Mouse (Mus musculus): ENCODE results near the gene Drap1. TPM values are rescaled to one million over a fixed set of nuclear protein-coding genes. Genes with fewer than 3 reads are reported as not detected.
"Not testable (repeated sequence)": the region's sequence is repeated elsewhere in the genome, so short reads cannot be mapped to it uniquely, and the experiment has no call there.

Drap1 gene
- total RNA-seq, 2 experiments from 2014 or later, result 278 to 311 TPM

DNA sequence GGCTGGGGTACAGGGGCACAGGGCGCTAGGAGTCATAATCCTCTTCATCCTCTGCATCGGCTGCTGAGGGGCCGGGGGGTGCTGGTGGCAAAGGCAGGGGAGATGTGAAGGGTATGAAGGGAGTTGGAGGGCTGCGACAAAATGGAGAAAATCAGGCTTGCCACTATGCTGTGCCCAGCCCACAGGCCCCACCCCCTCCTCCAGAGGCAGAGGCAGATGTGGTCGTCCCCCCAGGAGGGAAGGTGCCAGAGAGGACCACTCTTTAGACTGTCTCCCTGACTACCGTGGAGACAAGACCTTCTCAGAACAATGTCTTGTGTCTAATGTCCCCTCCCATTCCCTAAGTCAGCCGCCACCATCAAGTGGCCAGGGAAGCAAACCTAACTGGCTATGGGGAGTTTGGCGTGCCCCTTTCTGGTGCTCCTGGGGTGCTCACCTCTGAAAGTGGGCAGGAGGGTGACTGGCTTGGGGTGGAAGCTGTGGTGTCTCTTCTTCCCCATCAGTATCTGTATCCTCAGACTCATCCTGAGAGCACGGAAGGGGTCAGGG is 1.8 kb downstream of the Drap1 start:
- no peak for DNase-seq (ENCODE audit: extremely low spot score in 1 of 2, low spot score in 1 of 2)

DNA sequence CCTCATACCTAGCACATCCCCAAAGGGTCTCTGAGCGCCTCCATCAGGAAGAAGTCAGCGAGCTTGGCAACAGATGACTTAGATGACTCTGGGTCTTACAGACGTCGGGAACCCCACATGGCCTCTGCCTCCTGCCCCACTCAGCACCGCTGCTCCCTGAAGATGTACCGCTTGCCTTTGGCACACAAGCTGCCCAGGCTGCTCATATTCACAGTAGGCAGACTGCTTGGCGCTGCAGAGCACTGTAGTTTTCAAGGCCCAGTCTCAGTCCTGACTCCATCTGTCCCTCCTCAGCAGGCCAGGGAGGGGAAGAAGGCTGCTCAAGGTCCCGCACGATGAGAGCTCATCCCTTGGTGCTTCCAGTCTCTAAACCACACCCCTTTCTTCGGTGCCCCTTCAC is 2.5 kb downstream of the Drap1 start:
- no peak for DNase-seq (ENCODE audit: extremely low spot score in 1 of 2, low spot score in 1 of 2)

DNA sequence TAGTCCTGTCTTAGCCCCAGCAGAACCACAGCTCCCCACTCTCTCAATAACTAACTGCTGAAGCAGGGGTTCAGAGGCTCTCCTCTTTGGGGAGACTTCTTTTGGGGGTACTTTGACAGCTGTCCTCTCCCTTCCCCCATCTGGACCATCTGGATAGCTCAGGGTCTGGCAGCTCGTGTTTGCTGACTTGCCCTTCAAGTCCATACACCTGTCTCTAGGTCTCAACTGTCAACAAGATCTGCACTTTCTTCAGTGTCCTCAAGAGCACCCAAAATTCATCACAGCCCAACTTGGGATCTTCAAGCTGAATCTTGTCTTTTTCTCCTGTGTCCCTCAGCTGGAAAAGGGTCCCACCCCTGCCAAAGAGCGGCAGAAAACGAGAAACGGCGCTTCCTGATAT is 3.0 kb downstream of the Drap1 start:
- DNase-seq (ENCODE audit: extremely low spot score in 1 of 2, low spot score in 1 of 2), result no peak

DNA sequence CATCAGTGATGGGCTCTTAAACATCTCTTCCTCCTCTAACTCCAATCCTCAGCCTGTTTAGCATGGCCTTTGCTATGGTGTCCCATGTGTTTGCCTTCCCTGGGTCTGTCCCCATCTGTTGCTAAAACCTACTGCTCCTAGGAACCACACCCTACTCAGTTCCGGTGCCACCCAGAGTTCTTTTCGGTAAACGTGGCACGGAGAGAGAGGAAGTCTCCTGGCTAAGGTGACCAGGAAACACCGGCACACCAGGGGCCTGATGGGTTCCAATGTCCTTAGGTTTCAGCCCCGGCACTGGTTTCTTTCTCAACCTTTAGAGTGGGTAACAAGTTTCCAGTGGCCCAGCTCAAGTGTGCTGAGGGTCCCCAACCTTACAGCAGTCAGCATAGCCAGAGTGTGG is 4.2 kb downstream of the Drap1 start:
- no peak for DNase-seq (ENCODE audit: extremely low spot score in 1 of 2, low spot score in 1 of 2)

DNA sequence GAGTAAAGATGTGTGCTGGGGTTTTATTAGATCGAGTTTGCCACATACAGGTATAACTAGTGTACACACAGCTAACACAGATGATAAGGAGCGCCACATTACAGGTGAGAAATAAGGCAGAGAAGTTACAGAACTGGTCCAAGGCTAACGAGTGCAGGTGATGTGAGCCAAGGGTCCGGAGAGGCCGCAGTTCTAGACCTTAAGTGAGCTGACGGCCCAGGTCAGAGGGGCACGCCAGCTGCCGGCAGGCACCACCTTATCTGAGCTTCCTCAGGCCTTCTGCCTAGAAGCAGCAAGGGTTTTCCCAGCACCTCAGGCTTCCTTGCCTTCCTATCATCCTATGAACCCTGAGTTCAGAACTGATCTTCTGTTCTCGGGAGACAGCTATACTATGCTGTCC is 5.1 kb downstream of the Drap1 start:
- no peak for DNase-seq (ENCODE audit: extremely low spot score in 1 of 2, low spot score in 1 of 2)

DNA sequence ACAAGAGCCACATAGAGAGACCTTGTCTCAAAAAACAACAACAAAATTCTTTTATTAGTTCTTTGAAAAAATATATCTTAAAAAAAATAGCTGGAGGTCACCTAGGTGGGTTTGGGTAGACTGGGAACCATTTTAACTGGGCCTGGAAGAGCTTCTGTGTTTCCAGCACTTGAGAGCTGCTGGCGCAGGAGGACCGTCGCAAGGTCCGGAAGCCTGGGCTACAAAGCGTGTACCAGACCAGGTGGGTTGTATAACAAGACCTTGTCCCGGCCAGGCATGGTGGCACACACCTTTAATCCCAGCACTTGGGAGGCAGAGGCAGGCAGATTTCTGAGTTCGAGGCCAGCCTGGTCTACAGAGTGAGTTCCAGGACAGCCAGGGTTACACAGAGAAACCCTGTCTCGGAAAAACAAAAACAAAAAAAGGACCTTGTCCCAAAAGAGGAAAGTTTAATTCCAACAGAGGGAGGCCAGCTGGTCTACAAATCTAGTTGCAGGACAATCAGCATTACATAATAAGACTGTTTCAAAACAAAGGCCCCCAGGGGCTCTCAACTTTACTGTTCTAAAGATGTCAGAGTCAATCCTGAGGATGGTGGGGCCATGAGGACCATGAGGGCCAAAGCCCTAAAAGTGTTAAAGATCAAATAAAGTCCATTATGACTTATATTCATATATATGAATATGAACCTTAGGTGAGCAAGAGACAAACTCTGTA is 5.9 kb downstream of the Drap1 start:
- DNase-seq (ENCODE audit: extremely low spot score in 1 of 2, low spot score in 1 of 2), result no peak

DNA sequence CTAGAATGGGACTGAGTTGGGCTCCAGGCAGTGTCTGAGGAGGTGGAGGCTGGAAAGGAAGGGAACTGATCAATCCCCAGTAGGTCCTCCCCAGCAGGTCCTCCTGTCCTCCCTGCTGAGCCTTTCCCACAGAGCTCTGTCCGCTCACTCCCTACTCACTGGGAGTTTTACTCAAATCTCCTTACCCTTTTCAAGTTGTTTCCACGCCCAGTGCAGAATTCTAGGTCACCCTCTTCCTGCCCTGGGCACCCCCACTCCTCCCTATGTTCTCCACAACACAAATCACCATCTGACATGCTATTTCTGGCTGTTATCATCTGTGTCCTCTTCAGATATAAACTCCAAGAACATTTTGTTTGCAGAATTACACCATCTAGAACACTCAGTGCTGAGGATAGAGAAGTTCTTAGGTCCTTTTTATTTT is 10.2 kb downstream of the Drap1 start:
- DNase-seq (ENCODE audit: extremely low spot score in 1 of 2, low spot score in 1 of 2), result no peak

DNA sequence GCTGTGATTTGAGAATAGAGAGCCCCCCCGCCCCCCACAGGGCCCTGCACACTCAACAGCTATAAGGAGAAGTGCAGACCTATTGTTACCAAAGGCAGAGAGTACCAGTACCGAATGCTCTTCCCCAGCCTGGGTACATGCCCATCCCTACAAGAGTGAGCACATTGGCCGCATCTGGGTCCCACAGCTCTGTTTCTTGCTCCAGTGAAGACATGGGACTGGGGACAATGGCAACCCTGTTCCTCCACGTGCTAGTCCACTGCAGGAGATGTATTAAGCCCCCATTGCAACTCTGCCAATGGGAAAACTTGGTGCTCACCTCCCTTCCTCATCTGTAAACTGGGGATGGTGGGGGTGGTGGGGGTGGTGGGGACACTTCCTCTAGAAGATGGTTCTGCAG is 10.9 kb downstream of the Drap1 start:
- DNase-seq (ENCODE audit: extremely low spot score in 1 of 2, low spot score in 1 of 2), result no peak

DNA sequence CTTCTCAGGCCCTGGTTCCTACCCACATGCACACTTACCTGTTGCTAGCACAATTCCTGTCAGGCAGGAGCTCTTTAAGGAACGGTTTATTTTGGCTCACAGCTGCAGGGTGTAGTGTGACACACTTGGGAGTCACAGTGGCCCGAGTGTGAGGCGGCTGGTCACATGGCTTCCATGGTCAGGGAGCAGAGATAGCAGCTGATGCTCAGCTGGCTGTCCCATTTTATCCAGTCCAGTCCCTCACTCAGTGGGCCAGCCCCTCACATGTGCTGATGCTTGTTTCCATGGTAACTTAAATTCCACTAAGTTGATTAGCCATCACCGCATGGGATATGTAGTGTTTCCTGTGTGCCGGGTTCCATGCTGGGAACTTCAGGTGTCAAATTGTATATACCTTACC is 12.8 kb downstream of the Drap1 start:
- no peak for DNase-seq (ENCODE audit: extremely low spot score in 1 of 2, low spot score in 1 of 2)

DNA sequence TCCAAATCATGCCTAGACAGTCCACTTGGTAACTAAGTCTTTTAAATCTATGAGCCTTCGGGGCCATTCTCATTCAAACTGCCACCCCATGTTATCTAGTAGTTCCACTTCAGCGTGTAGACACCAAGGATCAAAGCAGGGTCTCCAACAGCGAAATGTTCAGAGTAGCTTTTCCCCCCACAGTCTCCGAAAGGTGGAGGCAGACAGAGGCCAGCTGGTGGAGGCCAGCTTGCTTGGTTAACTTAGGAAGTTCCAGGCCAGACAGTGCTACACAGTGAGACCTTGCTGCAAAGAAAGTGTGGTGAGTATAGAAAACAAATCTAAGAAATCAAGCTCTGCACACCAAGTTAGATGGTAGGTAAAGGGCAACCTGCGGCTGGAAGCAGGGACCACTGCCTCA is 14.1 kb downstream of the Drap1 start:
- no peak for DNase-seq (ENCODE audit: extremely low spot score in 1 of 2, low spot score in 1 of 2)

DNA sequence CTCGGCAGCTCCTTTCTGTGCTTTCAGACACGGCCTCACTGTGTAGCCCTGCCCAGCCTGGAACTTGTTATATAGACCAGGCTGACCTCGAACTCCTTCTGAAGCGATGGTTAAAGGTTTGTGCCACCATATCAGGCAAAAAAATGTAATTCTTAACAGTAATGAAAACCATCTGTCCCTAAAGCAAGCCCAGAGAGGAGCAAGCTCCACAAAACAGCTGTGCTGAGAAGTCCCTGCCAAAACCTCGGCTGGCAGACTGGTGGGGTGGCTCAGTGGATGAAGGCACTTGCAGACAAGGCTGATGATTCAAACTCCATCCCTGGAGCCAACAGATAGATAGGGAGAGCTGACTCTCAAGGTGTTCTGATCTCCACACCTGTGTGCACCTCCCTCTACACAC is 15.7 kb downstream of the Drap1 start:
- no peak for DNase-seq (ENCODE audit: extremely low spot score in 1 of 2, low spot score in 1 of 2)

DNA sequence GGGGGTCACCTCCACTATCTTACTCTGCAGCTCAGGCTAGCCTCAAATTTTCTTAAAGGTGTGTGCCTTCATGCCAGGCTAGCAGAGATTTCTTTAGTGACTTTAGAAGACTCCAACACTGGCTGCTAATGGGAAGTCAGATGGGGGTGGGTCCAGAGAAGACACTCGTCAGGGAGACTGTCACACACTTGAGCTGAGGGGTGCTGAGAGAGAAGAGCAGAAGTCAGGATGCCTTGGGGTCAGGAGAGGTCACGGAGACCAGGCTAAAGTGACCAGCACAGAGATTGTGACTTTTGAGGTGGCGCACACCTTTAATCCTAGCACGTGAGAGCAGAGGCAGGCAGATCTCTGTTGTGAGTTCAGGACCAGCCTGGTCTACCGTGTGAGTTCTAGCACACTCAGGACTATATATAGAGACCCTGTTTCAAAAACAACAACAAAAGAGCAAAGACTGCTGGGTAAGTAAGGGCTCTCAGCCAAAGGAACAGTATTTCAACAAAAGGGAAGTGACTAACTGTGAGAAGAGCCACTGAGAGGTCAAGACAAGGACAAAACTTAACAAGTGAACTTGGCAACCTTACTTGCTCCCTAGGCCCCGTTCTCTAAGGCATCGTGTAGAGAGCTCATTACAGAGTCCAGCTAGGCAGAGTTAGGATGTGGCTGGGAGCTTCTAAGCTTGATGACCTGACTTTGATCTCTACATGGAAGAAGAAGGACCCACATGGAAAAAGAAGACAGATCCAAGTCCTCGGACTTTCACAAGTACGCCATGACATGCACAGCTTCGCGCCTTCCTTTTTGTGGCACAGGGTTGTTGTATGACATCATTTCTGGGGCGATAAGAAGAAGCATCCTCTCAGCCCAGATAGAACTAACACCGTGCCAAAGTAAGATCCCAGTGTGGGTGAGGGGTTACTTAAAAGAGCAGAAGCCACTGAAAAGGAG is 16.4 kb downstream of the Drap1 start:
- no peak for DNase-seq (ENCODE audit: extremely low spot score in 1 of 2, low spot score in 1 of 2)

DNA sequence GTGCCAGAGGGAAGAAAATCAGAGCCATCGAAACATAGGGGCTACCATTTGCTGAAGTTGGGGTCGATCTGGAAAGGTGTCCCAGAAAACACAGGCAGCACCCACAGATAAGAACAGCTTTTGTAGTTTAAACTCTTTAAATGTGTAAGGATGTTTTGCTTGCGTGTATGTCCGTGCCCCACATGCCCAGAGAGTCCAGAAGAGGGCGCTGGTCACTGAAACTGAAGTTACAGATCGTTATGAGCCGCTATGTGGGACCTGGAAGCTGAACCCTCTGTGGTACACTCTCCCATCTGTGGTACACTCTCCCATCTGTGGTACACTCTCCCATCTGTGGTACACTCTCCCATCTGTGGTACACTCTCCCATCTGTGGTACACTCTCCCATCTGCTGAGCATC is 17.6 kb downstream of the Drap1 start:
- DNase-seq (ENCODE audit: extremely low spot score in 1 of 2, low spot score in 1 of 2), result peak in 1 of 2 experiments; percentile 42

DNA sequence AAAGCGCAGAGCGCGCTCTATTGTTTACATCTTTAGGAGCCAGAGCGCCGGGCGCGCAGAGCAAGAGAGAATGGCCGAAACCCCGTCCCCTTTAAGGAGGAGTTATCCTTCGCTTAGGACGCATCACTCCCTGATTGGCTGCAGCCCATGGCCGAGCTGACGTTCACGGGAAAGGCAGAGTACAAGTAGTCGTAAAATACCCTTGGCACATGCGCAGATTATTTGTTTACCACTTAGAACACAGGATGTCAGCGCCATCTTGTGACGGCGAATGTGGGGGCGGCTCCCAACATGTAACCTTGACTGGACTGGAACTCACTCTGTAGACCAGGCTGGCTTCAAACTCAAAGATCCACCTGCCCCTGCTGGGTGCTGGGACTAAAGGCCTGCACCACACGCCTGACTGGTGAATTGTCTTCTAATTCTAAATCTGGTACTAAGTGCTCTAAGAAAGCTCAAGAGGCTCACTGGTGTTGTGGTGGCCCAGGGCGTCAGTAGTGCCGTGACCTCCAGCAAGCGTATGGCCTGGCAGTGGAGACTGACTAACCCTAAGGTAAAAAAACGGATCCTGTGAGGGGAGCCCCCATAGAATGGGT is 18.1 kb downstream of the Drap1 start:
- DNase-seq (ENCODE audit: extremely low spot score in 1 of 2, low spot score in 1 of 2), result not testable (repeated sequence)

DNA sequence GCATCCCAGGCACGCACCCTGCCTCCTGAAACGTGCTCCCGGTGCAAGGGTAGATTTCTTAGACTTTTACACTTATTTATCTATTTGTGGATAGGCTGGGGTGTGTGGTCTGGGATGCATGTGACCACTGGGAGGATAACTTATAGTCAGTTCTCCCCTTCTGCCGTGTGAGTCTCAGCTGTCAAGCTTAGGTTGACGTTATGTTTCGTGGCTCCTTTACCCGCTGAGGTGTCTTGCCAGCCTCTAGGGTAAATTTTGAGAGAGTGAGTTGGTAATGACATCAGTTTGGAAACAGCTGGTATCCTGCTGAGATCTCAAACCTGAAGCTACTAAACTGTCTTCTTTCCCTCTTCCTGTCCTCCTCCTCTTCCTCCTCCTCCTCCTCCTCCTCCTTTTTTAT is 18.9 kb downstream of the Drap1 start:
- no peak for DNase-seq (ENCODE audit: extremely low spot score in 1 of 2, low spot score in 1 of 2)

DNA sequence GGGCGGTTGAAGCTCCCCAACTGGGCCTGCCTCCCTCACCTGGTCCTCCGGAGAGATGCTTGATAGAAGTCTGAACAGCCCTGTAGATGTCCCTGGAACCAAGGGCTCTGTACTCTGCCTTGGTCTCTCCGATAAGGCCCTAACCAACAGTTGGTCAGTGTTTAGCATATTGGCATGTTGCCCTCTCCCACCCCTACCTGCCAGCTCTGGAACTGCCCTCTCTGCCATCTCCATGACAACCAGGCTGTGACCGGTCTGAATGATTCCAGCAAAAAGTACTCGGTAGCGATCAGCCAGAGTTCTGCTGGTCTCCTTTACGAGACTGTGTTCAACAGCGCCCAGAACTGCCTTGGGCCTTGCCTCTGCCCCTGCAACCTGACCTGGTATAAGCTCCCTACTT is 22.5 kb downstream of the Drap1 start, which contains the start of gene Tsga10ip:
Tsga10ip (minus strand) TSS at position 234 of the 400 bp plus-strand sequence.
- DNase-seq (ENCODE audit: extremely low spot score in 1 of 2, low spot score in 1 of 2), result no peak

DNA sequence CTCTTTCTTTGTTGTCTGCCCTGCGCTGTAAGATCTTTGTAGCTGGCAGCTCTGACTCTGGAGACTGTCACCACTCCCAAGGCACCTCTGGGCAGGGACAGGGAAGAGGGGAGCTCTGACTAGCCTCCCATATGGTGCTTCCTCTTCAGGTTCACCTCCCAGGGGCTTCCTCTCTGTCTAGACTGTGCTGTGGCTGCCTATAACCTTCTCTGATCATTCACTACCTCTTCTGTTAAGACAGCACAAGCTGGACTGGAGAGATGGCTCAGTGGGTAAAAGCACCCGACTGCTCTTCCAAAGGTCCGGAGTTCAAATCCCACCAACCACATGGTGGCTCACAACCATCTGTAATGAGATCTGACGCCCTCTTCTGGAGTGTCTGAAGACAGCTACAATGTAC is 23.7 kb downstream of the Drap1 start:
- DNase-seq (ENCODE audit: extremely low spot score in 1 of 2, low spot score in 1 of 2), result not testable (repeated sequence)

DNA sequence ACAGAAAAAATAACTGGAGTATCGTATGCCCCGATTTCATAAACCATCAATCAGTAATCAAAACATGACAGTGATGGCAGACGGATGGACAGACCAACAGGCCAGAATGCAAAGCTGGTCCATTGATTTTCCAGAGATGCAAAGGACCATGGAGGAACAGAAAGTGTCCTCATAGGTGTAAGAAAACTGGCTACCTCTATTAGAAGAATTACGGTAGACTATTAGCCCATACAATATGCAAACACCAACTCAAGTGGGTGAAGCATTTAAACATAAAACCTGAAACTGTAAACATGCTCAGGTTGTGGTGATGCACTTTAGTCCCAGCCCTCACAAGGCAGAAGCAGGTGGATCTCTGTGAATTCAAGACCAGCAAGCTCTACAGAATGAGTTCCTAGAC is 29.4 kb downstream of the Drap1 start:
- no peak for DNase-seq (ENCODE audit: extremely low spot score in 1 of 2, low spot score in 1 of 2)

DNA sequence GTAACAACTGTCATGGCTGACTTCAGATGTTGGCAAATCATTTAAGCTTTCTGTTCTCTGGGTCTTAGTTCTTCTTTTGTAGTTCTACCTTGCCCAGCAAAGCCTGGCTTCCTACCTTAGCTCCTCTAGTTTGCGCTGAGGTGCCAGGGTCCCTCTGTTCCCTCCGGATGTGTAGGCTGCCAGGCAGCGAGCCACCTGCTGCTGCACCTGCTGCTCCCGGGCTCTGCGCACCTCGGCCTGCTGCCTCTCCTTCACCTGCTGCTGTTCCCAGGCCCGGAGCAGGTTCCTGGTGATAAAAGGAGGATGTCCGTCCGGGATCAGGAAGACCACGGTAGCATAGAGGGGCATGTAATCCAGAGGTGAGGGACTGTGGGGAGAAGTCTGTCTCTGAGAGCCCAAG is 30.6 kb downstream of the Drap1 start:
- no peak for DNase-seq (ENCODE audit: extremely low spot score in 1 of 2, low spot score in 1 of 2)

DNA sequence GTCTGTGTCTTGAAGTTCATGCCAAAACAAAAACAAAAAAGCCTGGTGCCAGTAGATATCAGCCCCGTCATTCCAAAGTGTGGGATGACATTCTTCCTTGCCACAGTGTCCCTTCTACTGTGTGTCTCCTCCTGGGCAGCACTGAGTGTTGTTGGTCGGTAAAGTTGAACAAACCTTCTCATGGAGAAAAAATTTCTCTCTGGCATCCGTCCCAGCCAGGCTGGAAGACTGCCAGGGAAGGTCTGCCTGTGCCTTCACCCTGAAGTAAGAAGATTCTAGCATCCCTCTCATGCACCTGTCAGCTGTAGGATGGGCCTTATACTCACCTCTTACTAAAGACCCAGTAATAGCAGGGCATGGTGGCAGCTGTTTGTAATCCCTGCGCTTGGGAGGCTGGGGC is 31.9 kb downstream of the Drap1 start:
- no peak for DNase-seq (ENCODE audit: extremely low spot score in 1 of 2, low spot score in 1 of 2)

DNA sequence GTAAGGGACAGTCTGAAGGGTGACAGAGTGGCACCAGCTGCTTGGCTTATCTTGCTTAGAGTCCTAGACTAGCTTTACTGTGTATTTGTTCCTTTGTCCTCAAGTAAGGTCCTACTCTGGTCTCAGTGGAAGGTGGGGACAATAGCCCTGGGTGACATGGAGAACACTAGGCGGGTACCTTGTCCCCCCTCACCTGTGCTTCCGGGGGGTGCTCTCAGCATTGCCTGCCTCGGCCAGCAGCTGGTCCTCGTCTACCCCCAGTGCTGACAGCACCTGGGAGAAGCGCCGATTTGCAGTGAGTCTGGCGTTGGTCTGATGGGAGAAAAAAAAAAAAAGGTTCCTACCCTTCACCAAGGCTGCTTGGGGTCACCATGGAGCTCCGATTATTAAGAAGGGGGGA is 34.4 kb downstream of the Drap1 start:
- no peak for DNase-seq (ENCODE audit: extremely low spot score in 1 of 2, low spot score in 1 of 2)

Data from layer of hippocampus, postnatal 25 days (tissue).